Mouse (Mus musculus) kidney, embryonic 15.5 days (tissue): ENCODE results near the gene Tmem246. TPM values are rescaled to one million over a fixed set of nuclear protein-coding genes. Genes with fewer than 3 reads are reported as not detected.

Source experiments
- ATAC-seq: fragments of 200-750 bp; cut with Nextera tagmentation; replicated peaks from 2 replicates; pipeline ENCODE4 v1.8.0; 2017; ENCODE audit warnings: moderate TSS enrichment; ENCODE audit not compliant: low FRiP score
- H3K27ac ChIP-seq: fragments of 300-500 bp; sonication (generic); 2 replicates; pipeline ENCODE4 v1.5.1; 2015; ENCODE audit warnings: mild to moderate bottlenecking, inconsistent platforms
- H3K27me3 ChIP-seq: fragments of 300-500 bp; sonication (generic); 2 replicates; pipeline ENCODE4 v1.6.1; 2015; ENCODE audit warnings: inconsistent platforms
- H3K36me3 ChIP-seq: fragments of 300-500 bp; sonication (generic); 2 replicates; pipeline ENCODE4 v1.6.1; 2015; ENCODE audit warnings: inconsistent platforms
- H3K4me1 ChIP-seq: fragments of 300-500 bp; sonication (generic); 2 replicates; pipeline ENCODE4 v1.6.1; 2015; ENCODE audit warnings: inconsistent platforms
- H3K4me2 ChIP-seq: fragments of 300-500 bp; sonication (generic); 2 replicates; pipeline ENCODE4 v1.6.1; 2015; ENCODE audit warnings: moderate library complexity, mild to moderate bottlenecking, inconsistent platforms
- H3K4me3 ChIP-seq: fragments of 300-500 bp; sonication (generic); replicated peaks from 2 replicates; pipeline ENCODE4 v1.5.1; 2015; ENCODE audit warnings: mild to moderate bottlenecking, inconsistent platforms
- H3K9ac ChIP-seq: fragments of 300-500 bp; sonication (generic); 2 replicates; pipeline ENCODE4 v1.6.1; 2015; ENCODE audit warnings: mild to moderate bottlenecking, inconsistent platforms
- H3K9me3 ChIP-seq: fragments of 300-500 bp; sonication (generic); replicated peaks from 2 replicates; pipeline ENCODE4 v1.6.1; 2016; ENCODE audit warnings: inconsistent platforms
- whole genome bisulfite sequencing: fragments of 180-500 bp; shearing (Covaris S2); methylation state at CpG from one replicate; pipeline ENCODE4 v1.1.7; 2015; ENCODE audit warnings: mixed read lengths; 5-methylcytosine and 5-hydroxymethylcytosine counted together
- polyA plus RNA-seq: library from polyadenylated mRNA; unstranded; fragments of >200 nt; fragmentation: Nextera tagmentation; extraction: Ambion mirVana; gene quantifications from 2 replicates; pipeline ENCODE4 v1.2.1, GENCODE M21; 2015

The Tmem246 gene
- polyA plus RNA-seq, 1 experiment from 2014 or later = 21.9 TPM

DNA sequence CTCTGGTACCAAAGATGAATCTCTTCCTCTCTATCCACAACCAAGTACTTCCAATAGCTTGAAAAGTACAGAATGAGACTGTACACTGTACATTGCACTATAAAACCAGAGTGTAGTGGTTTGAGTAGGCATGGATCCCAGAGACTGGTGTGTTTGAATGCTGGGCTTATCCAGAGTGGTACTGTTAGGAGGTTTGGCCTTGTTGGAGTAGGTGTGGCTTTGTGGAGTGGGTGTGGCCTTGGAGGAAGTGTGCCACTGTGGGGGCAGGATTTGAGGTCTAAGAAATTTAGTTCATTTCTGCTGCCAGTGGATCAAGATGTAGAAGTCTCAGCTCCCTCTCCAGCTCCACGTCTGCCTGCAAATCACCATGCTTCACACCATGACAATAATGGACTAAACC lies 7.8 kb upstream of the Tmem246 start:
- Histone ChIP-seq H3K4me2 (no peak overlapping the region), H3K9me3 (no peaks in the 10 kb centered on the region), H3K27ac (no peak overlapping the region), H3K36me3 (no peaks in the 10 kb centered on the region), H3K4me1 (no peaks in the 10 kb centered on the region), H3K4me3 (no peak overlapping the region), H3K27me3 (0 out of 2 replicates have a peak, but pooled peaks cover 4% of the 10 kb centered on the region), H3K9ac (no peak overlapping the region)
- 88% methylated on average over 1 of the region's 1 CpGs for WGBS
- no peak for ATAC-seq

DNA sequence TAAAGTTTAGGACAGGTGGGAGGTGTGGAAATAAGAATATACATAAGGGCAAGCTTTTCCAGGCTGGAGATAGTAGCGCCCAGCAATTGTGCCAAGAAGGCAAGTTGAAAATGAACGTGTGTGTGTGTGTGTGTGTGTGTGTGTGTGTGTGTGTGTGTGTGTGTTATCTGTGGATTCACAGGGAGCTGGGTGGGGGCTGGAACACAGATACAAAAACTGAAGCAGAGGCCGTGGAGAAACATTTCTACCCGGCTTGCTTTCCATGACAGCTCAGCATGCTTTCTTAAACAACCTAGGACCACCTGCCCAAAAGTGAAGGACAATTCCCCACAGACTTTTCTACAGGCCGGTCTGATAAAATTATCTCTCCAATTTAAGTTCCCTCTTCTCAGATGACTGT lies 6.9 kb upstream of the Tmem246 start:
- no peak overlapping the region for H3K9ac ChIP-seq
- no peak overlapping the region for H3K4me2 ChIP-seq
- H3K27ac ChIP-seq = no peak overlapping the region
- H3K36me3 ChIP-seq = no peaks in the 10 kb centered on the region
- H3K27me3 ChIP-seq = 0 out of 2 replicates have a peak, but pooled peaks cover 4% of the 10 kb centered on the region
- H3K4me3 ChIP-seq = no peak overlapping the region
- ATAC-seq = no peak
- no peaks in the 10 kb centered on the region for H3K9me3 ChIP-seq
- 90% methylated on average over 5 of the region's 5 CpGs for WGBS
- H3K4me1 ChIP-seq = no peaks in the 10 kb centered on the region

DNA sequence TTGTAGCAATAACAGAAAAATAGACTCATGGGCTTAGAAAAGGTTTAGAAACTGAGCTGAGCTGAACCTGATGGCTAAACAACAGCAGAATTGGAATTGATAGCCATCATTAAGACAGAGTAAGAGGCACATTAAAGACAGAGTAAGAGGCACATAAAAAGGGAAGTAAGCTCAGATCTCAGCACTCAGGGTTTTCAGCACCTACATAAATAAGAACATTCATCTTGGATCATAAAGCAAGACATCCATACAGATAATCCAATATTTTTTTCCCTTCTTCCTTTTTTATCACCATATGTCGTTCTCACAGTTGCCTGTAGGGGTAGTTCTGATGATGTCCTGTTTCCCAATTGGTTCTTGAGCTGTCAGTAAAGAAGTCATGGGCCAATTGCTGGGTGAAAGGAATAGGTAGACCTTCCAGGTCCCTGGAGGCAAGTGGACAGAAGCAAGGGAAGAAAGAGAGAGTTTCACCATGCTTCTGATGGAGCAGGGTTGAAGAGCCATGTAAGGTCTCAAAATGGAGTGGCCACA lies 6.4 kb upstream of the Tmem246 start:
- 52% methylated on average over 1 of the region's 1 CpGs for WGBS
- H3K4me1 ChIP-seq = no peaks in the 10 kb centered on the region
- no peaks in the 10 kb centered on the region for H3K36me3 ChIP-seq
- no peak for ATAC-seq
- no peak overlapping the region for H3K9ac ChIP-seq
- no peak overlapping the region for H3K4me2 ChIP-seq
- no peak overlapping the region for H3K27ac ChIP-seq
- 0 out of 2 replicates have a peak, but pooled peaks cover 4% of the 10 kb centered on the region for H3K27me3 ChIP-seq
- H3K9me3 ChIP-seq = no peaks in the 10 kb centered on the region
- no peak overlapping the region for H3K4me3 ChIP-seq

DNA sequence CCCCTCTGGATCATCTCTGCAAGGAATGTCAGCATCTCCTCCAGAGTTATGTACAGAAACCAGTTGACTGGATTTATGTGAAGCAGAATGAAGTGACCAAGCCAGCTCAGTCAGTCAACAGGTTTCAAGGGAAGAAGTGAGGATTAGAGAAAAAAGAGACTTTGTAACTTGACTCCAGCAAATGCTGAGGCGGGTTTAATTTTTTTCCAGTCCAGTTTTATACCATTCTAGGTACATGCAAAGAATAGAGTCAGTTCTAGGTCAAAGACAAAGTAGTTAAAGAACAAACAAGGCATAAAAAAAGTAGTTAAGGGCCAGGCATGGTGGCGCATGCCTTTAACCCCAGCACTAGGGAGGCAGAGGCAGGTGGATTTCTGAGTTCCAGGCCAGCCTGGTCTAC lies 5.5 kb upstream of the Tmem246 start:
- Histone ChIP-seq H3K27me3 (0 out of 2 replicates have a peak, but pooled peaks cover 4% of the 10 kb centered on the region), H3K4me3 (no peak overlapping the region), H3K4me2 (no peak overlapping the region), H3K4me1 (peaks cover under 1% of the 10 kb centered on the region; the same call in 1 of the 2 replicates), H3K27ac (no peak overlapping the region), H3K9me3 (no peaks in the 10 kb centered on the region), H3K9ac (no peak overlapping the region), H3K36me3 (no peaks in the 10 kb centered on the region)
- 68% methylated on average over 2 of the region's 2 CpGs for WGBS
- no peak for ATAC-seq

DNA sequence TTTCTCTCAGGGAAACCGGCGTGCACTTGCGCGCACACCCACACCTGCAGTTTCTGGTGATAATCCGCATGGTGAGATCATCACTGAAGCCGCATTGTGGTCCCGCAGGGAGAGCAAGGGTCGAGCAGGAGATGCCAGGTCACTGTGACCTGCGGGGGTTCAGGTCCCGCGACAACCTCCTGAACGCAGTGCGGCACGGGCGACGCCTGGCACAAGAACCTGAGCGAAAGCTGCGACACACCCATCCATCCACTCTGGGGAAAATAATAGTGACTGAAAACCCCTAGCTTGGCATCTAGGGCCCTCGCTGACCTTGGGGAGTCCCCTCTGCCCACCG lies 862 bp downstream of the Tmem246 start:
- H3K27ac ChIP-seq = peak overlapping the region; percentile 68; the same call in 1 of the 2 replicates
- peaks cover 3% of the 10 kb centered on the region; the same call in 1 of the 2 replicates for H3K27me3 ChIP-seq
- H3K36me3 ChIP-seq = no peaks in the 10 kb centered on the region
- peak overlapping the region; percentile 79 for H3K4me3 ChIP-seq
- H3K9ac ChIP-seq = peak overlapping the region; percentile 74
- H3K9me3 ChIP-seq = no peaks in the 10 kb centered on the region
- peak; percentile 43 for ATAC-seq
- peak overlapping the region; percentile 94 for H3K4me2 ChIP-seq
- H3K4me1 ChIP-seq = peaks cover 9% of the 10 kb centered on the region; the same call in 1 of the 2 replicates
- WGBS = 2% methylated on average over 20 of the region's 20 CpGs

DNA sequence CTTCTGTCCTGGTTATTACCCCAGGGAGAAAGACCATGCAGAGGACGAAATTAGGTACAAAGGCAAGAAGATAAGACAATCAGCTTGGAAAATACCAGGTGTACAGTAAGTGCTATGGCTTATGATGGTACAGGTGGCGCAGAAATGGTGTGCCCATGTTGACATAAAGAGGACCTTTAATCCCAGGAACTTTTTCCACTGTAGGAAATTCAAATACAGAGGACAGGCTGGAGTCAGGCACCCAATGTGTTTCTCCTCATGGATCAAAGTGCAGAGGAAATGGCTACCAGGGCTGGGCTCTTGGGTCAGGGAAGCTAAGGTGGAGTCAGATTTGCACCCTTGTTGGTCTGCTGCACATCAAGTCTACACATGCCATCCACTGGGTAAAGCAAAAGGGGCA lies 7.5 kb downstream of the Tmem246 start:
- no peak overlapping the region for H3K27ac ChIP-seq
- no peak overlapping the region for H3K4me3 ChIP-seq
- H3K27me3 ChIP-seq = no peaks in the 10 kb centered on the region
- H3K9ac ChIP-seq = no peak overlapping the region
- no peaks in the 10 kb centered on the region for H3K9me3 ChIP-seq
- peaks cover 10% of the 10 kb centered on the region; the same call in 1 of the 2 replicates for H3K36me3 ChIP-seq
- ATAC-seq = no peak
- no peak overlapping the region for H3K4me2 ChIP-seq
- 79% methylated on average over 2 of the region's 2 CpGs for WGBS
- H3K4me1 ChIP-seq = peaks cover 3% of the 10 kb centered on the region

DNA sequence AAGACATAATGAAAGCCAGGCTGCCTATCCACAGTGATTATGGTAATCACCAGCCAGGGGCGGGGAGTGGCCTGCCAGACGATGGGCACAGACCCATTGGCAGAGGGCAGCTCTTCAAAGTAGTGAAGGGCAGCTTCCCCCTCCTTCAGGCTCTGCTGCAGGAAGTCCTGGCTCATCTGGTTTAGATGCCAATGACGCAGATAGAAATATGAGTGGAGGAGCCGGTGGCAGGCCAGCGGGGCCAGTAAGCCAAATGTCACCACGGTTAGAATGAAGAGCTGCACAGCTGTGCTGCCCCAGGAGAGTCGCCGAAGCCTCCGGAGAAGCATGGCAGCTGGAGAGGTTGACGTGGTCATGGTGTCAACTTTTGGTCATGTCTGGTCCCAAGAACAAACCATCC lies 10.9 kb downstream of the Tmem246 start:
- Histone ChIP-seq H3K4me2 (no peak overlapping the region), H3K9ac (no peak overlapping the region), H3K4me1 (peaks cover 23% of the 10 kb centered on the region), H3K36me3 (peaks cover 10% of the 10 kb centered on the region; the same call in 1 of the 2 replicates), H3K9me3 (no peaks in the 10 kb centered on the region), H3K4me3 (no peak overlapping the region), H3K27ac (no peak overlapping the region), H3K27me3 (no peaks in the 10 kb centered on the region)
- WGBS = 80% methylated on average over 10 of the region's 10 CpGs
- ATAC-seq = no peak

DNA sequence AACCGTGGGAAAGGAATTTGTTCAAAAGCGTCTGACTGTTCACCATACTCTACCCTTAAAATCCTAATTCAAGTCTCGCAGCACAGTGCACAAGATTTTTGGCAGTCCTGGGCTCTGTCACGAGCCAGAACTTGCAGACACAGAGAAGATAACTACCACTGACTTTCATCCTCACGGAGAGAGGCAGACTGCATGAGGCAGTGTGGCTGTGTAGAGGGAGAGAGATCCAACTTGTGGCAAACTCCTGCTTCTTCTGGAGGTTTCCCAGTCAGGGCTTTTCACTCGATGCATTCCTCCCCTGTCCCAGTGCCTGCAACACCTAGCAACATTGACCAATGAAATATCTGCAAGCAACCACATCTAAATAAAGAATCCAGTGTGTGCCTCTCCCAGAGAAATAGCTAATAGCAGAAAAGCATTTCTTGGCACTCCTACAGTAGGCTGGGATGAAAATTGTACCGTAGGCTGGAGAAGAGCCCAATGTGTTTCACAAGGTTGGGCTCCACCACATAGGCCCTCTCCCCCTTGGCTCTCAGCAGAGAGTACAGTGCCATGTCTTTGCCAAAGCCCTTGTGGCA lies 12.1 kb downstream of the Tmem246 start:
- 77% methylated on average over 7 of the region's 7 CpGs for WGBS
- Histone ChIP-seq H3K9ac (no peak overlapping the region), H3K36me3 (peaks cover 10% of the 10 kb centered on the region; the same call in 1 of the 2 replicates), H3K4me3 (no peak overlapping the region), H3K27ac (no peak overlapping the region), H3K4me2 (no peak overlapping the region), H3K27me3 (no peaks in the 10 kb centered on the region), H3K9me3 (no peaks in the 10 kb centered on the region), H3K4me1 (peaks cover 23% of the 10 kb centered on the region)
- ATAC-seq = no peak

DNA sequence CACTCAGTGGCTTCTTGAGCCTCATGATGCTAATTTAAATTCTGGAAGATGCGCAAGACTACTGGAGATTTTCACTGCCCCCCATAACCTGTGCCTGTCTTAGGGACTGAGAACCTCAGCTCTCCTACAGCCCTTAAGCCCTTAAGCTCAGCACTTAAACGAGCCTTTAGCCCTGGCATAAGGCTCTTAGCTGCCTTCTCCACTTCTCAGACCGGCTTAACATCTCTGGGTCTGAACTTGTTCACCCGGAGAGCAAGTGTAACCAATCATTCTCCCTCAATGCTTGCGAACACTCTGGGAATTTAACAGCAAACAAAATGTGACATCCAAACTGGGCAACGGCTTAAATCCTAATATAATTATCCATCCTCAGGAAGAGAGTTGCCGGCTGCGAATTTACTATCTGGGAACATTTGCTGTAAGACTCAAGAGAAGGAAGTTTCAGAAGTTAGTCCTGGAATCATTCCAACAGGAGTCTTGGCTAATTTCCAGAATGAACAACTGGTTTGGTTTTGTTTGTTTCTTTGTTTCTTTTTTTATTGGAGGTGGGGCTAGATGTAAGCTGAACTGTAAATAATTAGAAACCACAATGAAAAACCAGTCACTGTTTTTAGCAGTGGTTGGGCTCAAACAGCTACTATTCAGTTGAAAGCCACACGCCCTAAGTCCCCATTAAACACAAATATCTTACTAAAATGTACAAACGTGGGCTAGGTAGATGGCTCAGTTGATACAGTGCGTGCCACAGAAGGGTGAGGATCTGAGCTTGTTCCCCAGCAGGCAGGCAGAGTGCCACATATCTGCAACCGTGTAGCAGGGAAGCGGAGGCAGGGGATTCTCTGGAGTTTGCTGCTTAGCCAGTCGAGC lies 13.5 kb downstream of the Tmem246 start:
- H3K27me3 ChIP-seq = no peaks in the 10 kb centered on the region
- H3K9ac ChIP-seq = no peak overlapping the region
- no peaks in the 10 kb centered on the region for H3K9me3 ChIP-seq
- WGBS = 39% methylated on average over 14 of the region's 14 CpGs
- peak overlapping the region; percentile 21; the same call in 1 of the 2 replicates for H3K4me2 ChIP-seq
- peaks cover 23% of the 10 kb centered on the region for H3K4me1 ChIP-seq
- peaks cover 10% of the 10 kb centered on the region; the same call in 1 of the 2 replicates for H3K36me3 ChIP-seq
- H3K4me3 ChIP-seq = no peak overlapping the region
- H3K27ac ChIP-seq = peak overlapping the region; percentile 67
- ATAC-seq = peak; percentile 57

DNA sequence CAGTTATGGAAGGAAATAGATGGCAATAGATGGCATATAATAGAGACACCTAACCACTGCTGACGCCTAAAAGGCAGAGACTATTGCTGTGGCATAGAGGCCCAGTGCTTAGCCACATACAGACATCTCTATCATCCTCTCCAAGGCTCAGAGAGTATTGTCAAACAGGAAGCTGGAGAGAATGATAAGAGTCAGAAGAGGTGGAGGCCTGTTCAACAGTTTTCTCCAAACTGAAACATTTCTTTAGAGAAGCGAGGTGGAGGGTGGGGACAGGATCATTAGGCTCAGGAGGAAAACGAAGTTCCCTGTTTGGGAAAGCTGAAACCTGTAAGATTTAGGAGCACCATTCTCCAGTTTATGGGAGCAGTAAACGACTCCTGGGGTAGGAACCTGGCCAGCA lies 16.4 kb downstream of the Tmem246 start:
- no peaks in the 10 kb centered on the region for H3K27me3 ChIP-seq
- 47% methylated on average over 4 of the region's 4 CpGs for WGBS
- H3K9ac ChIP-seq = no peak overlapping the region
- no peak overlapping the region for H3K4me3 ChIP-seq
- no peak overlapping the region for H3K27ac ChIP-seq
- H3K4me2 ChIP-seq = no peak overlapping the region
- H3K4me1 ChIP-seq = peaks cover 23% of the 10 kb centered on the region
- H3K9me3 ChIP-seq = no peaks in the 10 kb centered on the region
- H3K36me3 ChIP-seq = 0 out of 2 replicates have a peak, but pooled peaks cover 5% of the 10 kb centered on the region
- ATAC-seq = no peak

DNA sequence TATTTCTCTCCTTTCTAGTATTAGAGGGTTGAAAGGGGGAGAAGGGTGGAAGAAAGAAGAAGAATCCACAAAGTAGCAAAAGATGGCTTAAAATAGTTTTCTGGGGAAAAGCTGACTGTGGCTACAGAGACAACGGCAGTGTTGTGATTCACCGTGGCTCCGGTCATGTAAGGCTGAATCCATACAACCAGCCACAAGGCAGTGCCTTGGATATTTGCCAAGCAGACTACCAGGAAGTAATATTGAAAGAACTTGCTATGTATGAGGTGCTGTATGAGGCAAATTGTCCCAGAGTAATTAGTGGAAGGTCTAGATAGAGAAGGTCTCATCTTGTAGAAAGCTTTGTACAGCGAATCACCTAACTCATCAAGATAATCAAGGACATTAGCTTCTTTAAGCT lies 25.5 kb downstream of the Tmem246 start:
- 80% methylated on average over 4 of the region's 4 CpGs for WGBS
- H3K27ac ChIP-seq = no peak overlapping the region
- H3K9ac ChIP-seq = no peak overlapping the region
- H3K4me2 ChIP-seq = no peak overlapping the region
- no peaks in the 10 kb centered on the region for H3K4me1 ChIP-seq
- H3K9me3 ChIP-seq = no peaks in the 10 kb centered on the region
- ATAC-seq = no peak
- H3K36me3 ChIP-seq = no peaks in the 10 kb centered on the region
- no peak overlapping the region for H3K4me3 ChIP-seq
- 0 out of 2 replicates have a peak, but pooled peaks cover 4% of the 10 kb centered on the region for H3K27me3 ChIP-seq

DNA sequence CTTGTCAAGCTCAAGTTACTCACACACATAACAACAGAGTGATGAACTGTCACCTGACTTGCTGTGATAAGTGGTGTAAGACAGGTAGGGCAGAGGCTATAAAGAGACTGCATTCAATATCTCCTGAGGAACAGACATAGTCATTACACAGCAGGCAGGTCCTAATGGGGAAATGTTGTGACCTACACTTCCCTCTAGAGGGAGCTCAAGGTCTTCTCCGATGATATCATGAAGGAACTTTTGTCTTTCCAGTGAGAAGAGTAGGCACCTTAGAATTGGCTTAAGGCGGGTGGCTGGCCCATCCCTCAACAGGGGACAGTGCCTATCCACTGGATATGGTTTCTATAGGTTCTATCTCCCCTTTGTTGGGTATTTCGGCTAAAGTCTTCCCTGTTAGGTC lies 30.1 kb downstream of the Tmem246 start:
- H3K4me3 ChIP-seq = no peak overlapping the region
- no peaks in the 10 kb centered on the region for H3K4me1 ChIP-seq
- H3K9ac ChIP-seq = no peak overlapping the region
- ATAC-seq = peak; percentile 74
- no peak overlapping the region for H3K4me2 ChIP-seq
- H3K27ac ChIP-seq = no peak overlapping the region
- 19% methylated on average over 3 of the region's 3 CpGs for whole genome bisulfite sequencing
- no peaks in the 10 kb centered on the region for H3K27me3 ChIP-seq
- H3K36me3 ChIP-seq = no peaks in the 10 kb centered on the region
- no peaks in the 10 kb centered on the region for H3K9me3 ChIP-seq
